Mouse (Mus musculus): ENCODE measurements at regions not wholly inside any gene's neighbourhood (a gene's known extent, or its start where the extent isn't known, plus 50 kb on each side); places are given as distances from the start of the nearest gene placed in this dataset.

DNA sequence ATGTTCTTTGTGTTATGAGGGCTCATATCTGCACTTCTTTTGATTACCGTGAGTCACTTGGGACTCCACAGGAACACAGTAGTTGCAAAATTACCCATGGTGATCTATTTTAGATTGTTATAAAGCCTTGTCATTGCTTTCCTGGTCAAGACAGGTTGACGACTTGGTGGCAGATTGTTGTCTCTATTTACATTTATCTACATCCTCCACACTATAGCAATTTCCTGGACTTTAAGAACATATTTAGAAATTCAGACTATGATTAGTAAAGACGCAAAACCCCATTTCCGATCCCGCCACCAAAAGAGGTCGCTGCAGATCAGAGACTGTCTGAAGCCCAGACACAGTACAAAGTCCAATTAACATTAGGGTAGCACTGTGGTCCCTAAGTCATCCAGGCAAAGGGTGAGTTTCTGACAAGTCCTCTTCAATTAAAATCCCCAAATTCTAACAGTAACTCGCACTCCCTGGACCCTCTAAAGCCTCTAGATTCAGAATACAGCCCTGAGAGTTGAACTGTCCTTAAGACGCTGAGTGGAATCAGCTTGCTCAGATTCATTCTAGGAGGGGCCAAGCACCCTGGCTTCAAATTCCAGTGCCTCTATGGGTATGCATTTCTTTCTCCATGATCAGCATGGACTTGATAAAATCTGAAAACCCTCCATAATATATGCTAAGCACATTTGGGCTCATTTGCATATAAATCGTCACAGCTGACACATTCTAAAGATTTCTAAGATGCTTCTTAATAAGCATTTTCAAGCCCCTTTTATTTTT lies 461.9 kb upstream of the BC052040 start:
- peak; percentile 19; the same call in 1 of the 2 replicates for TF ChIP-seq EP300 (IDR thresholded peaks at IDR 0.05; ENCODE audit: low read depth)
- TF ChIP-seq CTCF (IDR thresholded peaks at IDR 0.05; ENCODE audit: low read depth), result peak; percentile 16
